Mouse (Mus musculus) small intestine, adult 2 months (tissue): ENCODE measurements around the gene 2900092C05Rik.

Source experiments
- CTCF ChIP-seq: fragments of 200-500 bp; IDR thresholded peaks from 2 replicates; pipeline ENCODE4 v1.5.1; 2012; ENCODE audit warnings: low read depth, mild to moderate bottlenecking, control low read depth, inconsistent platforms, low read length, moderate library complexity, mixed read lengths; ENCODE audit not compliant: insufficient replicate concordance, insufficient read length; ENCODE audit errors: extremely low read depth
- POLR2A ChIP-seq: fragments of 200-500 bp; IDR thresholded peaks from 2 replicates; pipeline ENCODE4 v1.6.1; 2012; ENCODE audit warnings: low read depth, mild to moderate bottlenecking, control low read depth, inconsistent platforms, low read length, moderate library complexity

- TF ChIP-seq CTCF (no peak), POLR2A (no peak)
Measured at GRCm38 (mm10) chr7:12512217-12512616, at the start of gene 2900092C05Rik.
